Mouse (Mus musculus): Measurements from ENCODE around the gene Tbc1d2. TPM values are rescaled to one million over a fixed set of nuclear protein-coding genes. Genes with fewer than 3 reads are reported as not detected.

The Tbc1d2 gene
- under 1 TPM; 0.18 to 0.58 TPM for polyA plus RNA-seq (2017; shearing (Covaris generic))

- ATAC-seq, result peak; percentile 96
These were observed at the start of gene Tbc1d2 for GRCm38 (mm10) chr4:46650086-46650753. TSS of gene Tbc1d2 (minus strand) at chr4:46650209.

- ATAC-seq, result no peak
These were observed 46.5 kb upstream of the Tbc1d2 start for GRCm38 (mm10) chr4:46696467-46696866.

GRCm38 (mm10) chr4:46690565-46690964, 40.6 kb upstream of the Tbc1d2 start:
- ATAC-seq, result no peak

- no peak for ATAC-seq
These were observed 40.0 kb upstream of the Tbc1d2 start for GRCm38 (mm10) chr4:46690023-46690420.

- peak; percentile 65 for ATAC-seq
These were observed 39.5 kb upstream of the Tbc1d2 start for GRCm38 (mm10) chr4:46689397-46690022.

- no peak for ATAC-seq
These were observed 38.3 kb upstream of the Tbc1d2 start for GRCm38 (mm10) chr4:46688213-46688832.

GRCm38 (mm10) chr4:46684160-46684559, 34.2 kb upstream of the Tbc1d2 start:
- no peak for ATAC-seq

- no peak for ATAC-seq
These were observed 26.6 kb upstream of the Tbc1d2 start for GRCm38 (mm10) chr4:46676646-46677045.

GRCm38 (mm10) chr4:46675992-46676391, 26.0 kb upstream of the Tbc1d2 start:
- no peak for ATAC-seq

- ATAC-seq, result no peak
These were observed 25.3 kb upstream of the Tbc1d2 start for GRCm38 (mm10) chr4:46675272-46675785.

- ATAC-seq, result no peak
These were observed 18.6 kb upstream of the Tbc1d2 start for GRCm38 (mm10) chr4:46668620-46669019.

GRCm38 (mm10) chr4:46666420-46666819, 16.4 kb upstream of the Tbc1d2 start:
- no peak for ATAC-seq

GRCm38 (mm10) chr4:46665371-46665774, 15.4 kb upstream of the Tbc1d2 start:
- peak; percentile 58 for ATAC-seq

- no peak for ATAC-seq
These were observed 14.4 kb upstream of the Tbc1d2 start for GRCm38 (mm10) chr4:46664123-46665009.

GRCm38 (mm10) chr4:46661433-46661832, 11.4 kb upstream of the Tbc1d2 start:
- ATAC-seq, result no peak

- no peak for ATAC-seq
These were observed 8.9 kb upstream of the Tbc1d2 start for GRCm38 (mm10) chr4:46658946-46659345.

- peak; percentile 86 for ATAC-seq
These were observed 7.1 kb upstream of the Tbc1d2 start for GRCm38 (mm10) chr4:46657116-46657515.

- ATAC-seq, result no peak
These were observed 5.9 kb upstream of the Tbc1d2 start for GRCm38 (mm10) chr4:46655956-46656355.

- ATAC-seq, result no peak
These were observed 5.3 kb upstream of the Tbc1d2 start for GRCm38 (mm10) chr4:46655298-46655697.

GRCm38 (mm10) chr4:46649161-46649560, 848 bp downstream of the Tbc1d2 start:
- ATAC-seq, result no peak

- no peak for ATAC-seq
These were observed 6.3 kb downstream of the Tbc1d2 start for GRCm38 (mm10) chr4:46643676-46644112.

- ATAC-seq, result no peak
These were observed 6.9 kb downstream of the Tbc1d2 start for GRCm38 (mm10) chr4:46642924-46643675.
